Mouse (Mus musculus): ENCODE data around the gene Dclre1b. TPM values are rescaled to one million over a fixed set of nuclear protein-coding genes. Genes with fewer than 3 reads are reported as not detected.

Gene Dclre1b
- 23.1 and 27.1 TPM in 2 replicates for polyA plus RNA-seq (2015; fragmentation: Nextera tagmentation; extraction: Ambion mirVana)

DNA sequence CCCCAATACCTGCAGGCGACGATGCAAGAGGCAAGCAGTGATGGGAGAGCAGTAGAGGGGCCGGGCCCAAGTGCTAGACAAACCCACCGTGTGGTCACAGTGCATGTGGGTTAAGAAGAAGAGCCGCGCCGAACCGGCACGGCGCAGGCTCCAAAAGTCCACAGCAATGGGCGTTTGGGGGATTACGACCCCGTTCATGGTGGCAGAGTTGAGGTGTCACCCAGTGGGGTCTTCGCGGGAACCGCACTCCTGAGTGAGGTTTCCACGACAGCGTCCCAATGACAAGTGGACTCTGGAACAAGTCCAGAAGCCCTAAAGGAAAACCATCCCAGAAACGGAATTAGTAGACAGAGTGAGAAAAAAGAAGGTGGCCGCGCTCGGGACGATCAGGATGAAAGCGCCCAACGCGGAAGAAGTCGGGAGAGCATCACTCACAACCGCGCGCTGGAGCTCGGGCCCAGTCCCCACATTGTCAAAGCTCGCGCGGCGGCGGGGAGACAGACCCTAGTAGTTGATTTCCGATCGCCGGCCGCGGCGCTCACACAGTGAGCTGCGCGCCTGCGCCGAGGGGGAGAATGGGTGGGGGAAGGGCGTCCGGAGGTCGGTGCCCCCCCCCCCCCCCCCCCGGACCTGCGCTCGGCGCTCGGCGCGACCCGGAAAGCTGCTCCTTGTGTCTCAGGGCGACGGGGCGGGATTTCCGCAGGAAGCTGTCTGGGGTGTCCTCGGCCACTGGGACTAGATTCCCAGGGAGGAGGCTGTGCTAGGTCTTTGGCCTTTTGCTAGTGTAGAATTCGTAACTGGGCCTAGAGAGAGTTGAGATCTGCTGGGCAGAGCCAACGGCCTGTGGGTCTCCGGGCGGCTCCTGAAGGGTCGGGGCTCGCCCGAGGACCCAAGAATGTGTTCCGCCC, at the start of gene Dclre1b, which contains the start of the genes Ap4b1 and Gm43064:
Dclre1b (minus strand) TSS at position 554 of the 908 bp plus-strand sequence.
Ap4b1 (plus strand) TSS at position 630 of the 908 bp plus-strand sequence.
Gm43064 (plus strand) TSS at position 683 of the 908 bp plus-strand sequence.
- no peaks in the 10 kb centered on the region for H3K9me3 ChIP-seq (replicated peaks; ENCODE audit: low read length)
- peak within 1 kb of the TSS; percentile 81 for H3K4me2 ChIP-seq (ENCODE audit: low read length)
- no peaks in the 10 kb centered on the region for H3K27me3 ChIP-seq (ENCODE audit: insufficient read depth, low read length)
- under 1% methylated on average over 62 of the region's 70 CpGs for WGBS
- peaks cover 20% of the 10 kb centered on the region; the same call in 1 of the 2 replicates for H3K36me3 ChIP-seq (ENCODE audit: insufficient read depth, low read length)
- peak within 1 kb of the TSS; percentile 74 for H3K9ac ChIP-seq (ENCODE audit: low read depth, low read length)
- peak; percentile 96 for ATAC-seq (replicated peaks; ENCODE audit: low FRiP score, low read depth)
- 0 out of 2 replicates have a peak, but pooled peaks have one; percentile 7 for TF ChIP-seq CTCF (IDR thresholded peaks at IDR 0.05; ENCODE audit: low read depth)
- peak within 1 kb of the TSS; percentile 93 for H3K27ac ChIP-seq
- DNase-seq (ENCODE audit: low spot score), result peak; percentile 96
- H3K4me1 ChIP-seq (replicated peaks; ENCODE audit: insufficient read depth, low read length), result 0 out of 2 replicates have a peak, but pooled peaks cover 8% of the 10 kb centered on the region
- H3K4me3 ChIP-seq (replicated peaks; ENCODE audit: low read depth, low read length), result peak within 1 kb of the TSS; percentile 86

DNA sequence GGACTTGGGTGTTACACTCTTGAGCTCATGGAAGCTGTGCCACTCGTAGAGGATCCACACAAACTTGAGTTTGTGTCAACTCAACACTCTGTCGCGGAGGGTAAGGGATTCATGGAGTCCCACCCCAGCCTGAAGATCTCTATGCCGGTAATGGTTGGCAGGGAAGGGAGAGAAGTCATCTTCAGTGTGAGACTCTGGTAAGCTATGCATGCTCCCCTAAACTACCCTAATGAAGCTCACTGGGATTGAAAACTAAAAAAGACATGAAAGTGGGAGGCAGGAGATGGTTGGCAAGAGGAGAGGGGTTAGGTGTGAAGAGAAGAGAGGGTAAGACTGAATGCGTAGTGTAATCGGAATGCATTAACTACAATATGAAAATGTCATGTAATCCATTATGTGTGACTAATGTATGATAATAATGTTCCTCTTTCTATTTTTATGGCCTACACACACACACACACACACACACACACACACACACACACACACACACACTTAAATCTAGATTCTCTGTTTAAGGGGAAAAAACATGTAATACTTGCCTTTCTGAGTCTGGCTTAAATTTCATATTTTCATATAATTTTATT, 48.8 kb upstream of the Dclre1b start:
- ATAC-seq (replicated peaks; ENCODE audit: low FRiP score, low read depth) (no peak), DNase-seq (ENCODE audit: low spot score) (no peak)
- Histone ChIP-seq H3K4me1 (replicated peaks; ENCODE audit: insufficient read depth, low read length) (no peaks in the 10 kb centered on the region), H3K4me2 (ENCODE audit: low read length) (no peak overlapping the region), H3K36me3 (ENCODE audit: insufficient read depth, low read length) (no peaks in the 10 kb centered on the region), H3K27me3 (ENCODE audit: insufficient read depth, low read length) (no peaks in the 10 kb centered on the region), H3K9ac (ENCODE audit: low read depth, low read length) (no peak overlapping the region), H3K4me3 (replicated peaks; ENCODE audit: low read depth, low read length) (no peak overlapping the region), H3K27ac (no peak overlapping the region), H3K9me3 (replicated peaks; ENCODE audit: low read length) (no peaks in the 10 kb centered on the region)
- 93% methylated on average over 6 of the region's 6 CpGs for WGBS
- TF ChIP-seq CTCF (IDR thresholded peaks at IDR 0.05; ENCODE audit: low read depth), result no peak

DNA sequence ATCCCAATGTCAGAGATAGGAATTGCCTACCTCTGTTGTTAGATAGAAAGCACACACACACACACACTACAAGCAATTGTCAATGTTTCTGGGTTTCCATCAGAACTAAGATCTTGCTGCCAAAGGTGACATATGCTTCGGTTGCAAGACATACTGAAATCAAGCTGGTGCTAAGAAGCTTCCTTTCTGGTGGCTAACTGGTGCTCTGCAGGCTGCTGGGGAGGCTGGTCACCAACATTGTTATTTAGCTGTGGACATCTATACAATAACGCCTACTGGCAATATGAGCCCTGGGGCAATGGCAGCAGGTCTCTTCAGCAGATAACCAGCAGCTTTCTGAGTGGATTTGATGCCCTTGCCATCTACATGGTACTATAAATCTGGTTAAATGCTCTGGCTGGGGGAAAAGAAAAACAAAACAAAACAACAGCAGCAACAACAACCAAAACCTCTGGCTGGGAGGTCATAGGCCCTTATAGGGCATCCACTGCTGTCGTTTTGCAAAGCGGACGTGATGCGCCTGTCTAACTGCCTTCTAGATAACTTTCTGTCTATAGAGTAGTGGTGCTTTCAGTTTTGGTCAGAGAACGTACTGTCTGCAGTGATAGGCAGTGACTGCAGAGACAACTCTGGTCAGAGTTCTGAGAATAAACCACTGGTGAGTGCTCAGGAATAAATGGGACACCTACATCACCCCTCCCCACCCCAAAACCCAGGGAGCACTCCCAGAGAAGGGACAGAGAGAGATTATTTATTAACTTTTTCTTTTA, 48.0 kb upstream of the Dclre1b start:
- DNase-seq (ENCODE audit: low spot score) (no peak), ATAC-seq (replicated peaks; ENCODE audit: low FRiP score, low read depth) (no peak)
- Histone ChIP-seq H3K4me2 (ENCODE audit: low read length) (no peak overlapping the region), H3K27me3 (ENCODE audit: insufficient read depth, low read length) (no peaks in the 10 kb centered on the region), H3K9ac (ENCODE audit: low read depth, low read length) (no peak overlapping the region), H3K4me1 (replicated peaks; ENCODE audit: insufficient read depth, low read length) (no peaks in the 10 kb centered on the region), H3K9me3 (replicated peaks; ENCODE audit: low read length) (no peaks in the 10 kb centered on the region), H3K27ac (no peak overlapping the region), H3K36me3 (ENCODE audit: insufficient read depth, low read length) (no peaks in the 10 kb centered on the region), H3K4me3 (replicated peaks; ENCODE audit: low read depth, low read length) (no peak overlapping the region)
- no peak for TF ChIP-seq CTCF (IDR thresholded peaks at IDR 0.05; ENCODE audit: low read depth)
- 85% methylated on average over 7 of the region's 7 CpGs for WGBS

DNA sequence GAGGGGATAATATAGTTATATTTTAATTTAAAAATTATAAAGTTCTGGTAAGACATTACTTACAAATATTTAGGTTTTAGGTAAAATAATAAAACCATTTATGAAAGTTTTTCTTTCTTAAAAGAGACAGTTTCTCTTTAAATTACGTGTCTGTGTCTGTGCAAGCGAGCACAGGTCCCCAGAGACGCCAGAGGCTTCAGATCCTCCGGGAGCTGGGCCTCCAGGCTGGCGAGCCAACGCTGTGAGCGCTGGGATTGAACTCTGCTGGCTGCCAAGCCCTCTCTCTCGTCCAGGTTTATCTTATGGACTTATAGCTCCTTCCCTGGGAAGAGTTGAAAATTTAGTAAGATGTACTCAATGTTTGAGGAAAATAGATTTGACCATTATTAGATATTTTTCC, 44.6 kb upstream of the Dclre1b start:
- Histone ChIP-seq H3K36me3 (ENCODE audit: insufficient read depth, low read length) (no peaks in the 10 kb centered on the region), H3K4me1 (replicated peaks; ENCODE audit: insufficient read depth, low read length) (no peaks in the 10 kb centered on the region), H3K9me3 (replicated peaks; ENCODE audit: low read length) (no peaks in the 10 kb centered on the region), H3K27ac (no peak overlapping the region), H3K4me3 (replicated peaks; ENCODE audit: low read depth, low read length) (no peak overlapping the region), H3K9ac (ENCODE audit: low read depth, low read length) (no peak overlapping the region), H3K27me3 (ENCODE audit: insufficient read depth, low read length) (no peaks in the 10 kb centered on the region), H3K4me2 (ENCODE audit: low read length) (no peak overlapping the region)
- ATAC-seq (replicated peaks; ENCODE audit: low FRiP score, low read depth) (no peak), DNase-seq (ENCODE audit: low spot score) (no peak)
- TF ChIP-seq CTCF (IDR thresholded peaks at IDR 0.05; ENCODE audit: low read depth), result no peak
- 51% methylated on average over 8 of the region's 8 CpGs for WGBS

DNA sequence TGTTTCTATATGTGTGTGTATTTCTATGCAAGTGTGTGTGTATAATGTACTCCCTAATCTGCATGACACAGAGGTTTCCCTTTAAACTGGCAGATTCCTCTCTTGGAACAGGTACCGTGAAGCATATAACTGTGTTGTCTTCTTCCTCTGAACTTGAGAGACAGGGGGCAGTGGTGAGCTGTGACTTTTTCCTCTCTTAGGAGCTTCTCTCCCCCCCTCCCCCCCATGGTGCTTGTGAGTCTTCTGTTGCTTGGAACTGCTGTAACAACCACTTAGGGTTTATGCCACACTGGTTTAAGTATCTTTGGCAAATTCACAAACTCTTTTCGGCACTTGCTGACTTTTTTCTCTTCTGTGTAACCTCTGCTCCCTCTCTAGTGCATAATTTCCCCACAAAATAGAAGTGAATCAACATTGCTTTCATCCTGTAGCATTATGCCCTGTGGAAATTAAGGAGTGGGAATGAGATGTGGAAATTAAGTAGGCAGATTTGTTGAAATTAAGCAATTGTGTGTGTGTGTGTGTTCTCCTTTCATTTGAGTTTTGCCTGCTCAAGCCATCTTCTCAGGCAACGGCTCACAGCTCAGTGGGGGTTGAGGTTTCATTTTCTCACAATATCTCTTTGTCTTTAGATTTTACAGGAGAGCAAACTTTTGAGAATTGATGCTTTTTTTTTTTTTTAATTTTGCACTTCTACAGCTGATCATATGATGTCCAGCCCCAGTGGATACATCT, 43.5 kb upstream of the Dclre1b start:
- Histone ChIP-seq H3K4me2 (ENCODE audit: low read length) (no peak overlapping the region), H3K4me1 (replicated peaks; ENCODE audit: insufficient read depth, low read length) (no peaks in the 10 kb centered on the region), H3K4me3 (replicated peaks; ENCODE audit: low read depth, low read length) (no peak overlapping the region), H3K36me3 (ENCODE audit: insufficient read depth, low read length) (no peaks in the 10 kb centered on the region), H3K27ac (no peak overlapping the region), H3K27me3 (ENCODE audit: insufficient read depth, low read length) (no peaks in the 10 kb centered on the region), H3K9ac (ENCODE audit: low read depth, low read length) (no peak overlapping the region), H3K9me3 (replicated peaks; ENCODE audit: low read length) (no peaks in the 10 kb centered on the region)
- DNase-seq (ENCODE audit: low spot score) (peak; percentile 32), ATAC-seq (replicated peaks; ENCODE audit: low FRiP score, low read depth) (no peak)
- TF ChIP-seq CTCF (IDR thresholded peaks at IDR 0.05; ENCODE audit: low read depth), result peak; percentile 63
- 60% methylated on average over 3 of the region's 3 CpGs for WGBS

Measured in kidney, postnatal 0 days (tissue).